Mouse (Mus musculus): ENCODE measurements around the gene Cd86. TPM values are rescaled to one million over a fixed set of nuclear protein-coding genes. Genes with fewer than 3 reads are reported as not detected.
A peak's percentile ranks its signal among the peaks of the same experiment; 100 is the strongest.

Cd86 gene
- polyA plus RNA-seq, 1 experiment, result 15.3 TPM

- Histone ChIP-seq H3K27ac (ENCODE audit: insufficient read depth, low read length) (no peak overlapping the region), H3K36me3 (ENCODE audit: control insufficient read depth, insufficient read depth, low read length) (no peaks in the 10 kb centered on the region), H3K4me3 (ENCODE audit: extremely low read depth, insufficient read depth, insufficient read length) (no peak overlapping the region), H3K4me1 (ENCODE audit: control insufficient read depth, insufficient read depth, insufficient read length) (peaks cover 7% of the 10 kb centered on the region; the same call in 1 of the 2 replicates), H3K27me3 (ENCODE audit: control insufficient read depth, insufficient read depth, low read length) (no peaks in the 10 kb centered on the region)
- no peak for DNase-seq (ENCODE audit: low read depth in 1 of 2, low spot score in 2 of 2)
- WGBS, result 48% methylated on average over 8 of the region's 8 CpGs
- TF ChIP-seq POLR2A (IDR thresholded peaks at IDR 0.05; ENCODE audit: low read depth, low read length) (no peak), CTCF (IDR thresholded peaks at IDR 0.05; ENCODE audit: extremely low read depth, insufficient read depth, insufficient read length, insufficient replicate concordance) (no peak)
Measured at GRCm38 (mm10) chr16:36697331-36697730, 31.4 kb upstream of the Cd86 start.

GRCm38 (mm10) chr16:36694798-36695290 is 29.0 kb upstream of the Cd86 start:
- no peak for TF ChIP-seq POLR2A (IDR thresholded peaks at IDR 0.05; ENCODE audit: low read depth, low read length)
- no peak for TF ChIP-seq CTCF (IDR thresholded peaks at IDR 0.05; ENCODE audit: extremely low read depth, insufficient read depth, insufficient read length, insufficient replicate concordance)
- Histone ChIP-seq H3K27ac (ENCODE audit: insufficient read depth, low read length) (no peak overlapping the region), H3K4me1 (ENCODE audit: control insufficient read depth, insufficient read depth, insufficient read length) (peaks cover 7% of the 10 kb centered on the region; the same call in 1 of the 2 replicates), H3K4me3 (ENCODE audit: extremely low read depth, insufficient read depth, insufficient read length) (no peak overlapping the region), H3K36me3 (ENCODE audit: control insufficient read depth, insufficient read depth, low read length) (no peaks in the 10 kb centered on the region), H3K27me3 (ENCODE audit: control insufficient read depth, insufficient read depth, low read length) (no peaks in the 10 kb centered on the region)
- WGBS, result 91% methylated on average over 9 of the region's 9 CpGs
- DNase-seq (ENCODE audit: low read depth in 1 of 2, low spot score in 2 of 2), result no peak

DNA sequence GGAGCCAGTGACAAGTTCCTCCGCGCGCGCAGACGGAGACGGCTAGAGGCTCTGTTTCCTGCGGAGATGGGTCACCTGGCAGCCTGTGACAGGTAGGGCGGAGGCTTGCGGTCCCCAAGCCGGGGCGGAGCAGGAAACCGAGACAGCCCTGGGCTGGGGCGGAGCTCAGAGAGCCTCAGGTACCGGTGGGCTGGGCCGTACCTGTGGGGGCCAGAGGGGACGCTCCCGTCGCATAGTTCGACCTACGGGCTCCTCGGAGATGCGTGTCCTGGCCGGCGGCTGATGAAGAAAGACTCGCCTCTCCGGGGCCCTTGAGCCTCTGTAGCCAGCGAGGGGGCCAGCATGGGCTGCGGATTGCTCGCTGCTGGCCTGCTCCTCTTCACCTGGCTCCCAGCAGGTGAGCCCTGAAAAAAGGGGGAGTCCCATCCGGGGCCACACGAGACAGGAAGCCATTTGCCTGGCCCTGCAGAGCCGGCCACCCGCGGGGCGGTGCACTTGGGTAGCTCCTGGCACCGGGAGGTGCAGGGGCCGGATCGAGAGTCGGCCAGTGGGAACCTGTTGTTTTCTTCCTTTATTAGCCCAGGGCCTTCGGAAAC is 28.0 kb upstream of the Cd86 start, which contains the start of gene Ildr1:
Gene Ildr1, plus strand, starts transcription at position 161 of the 596 bp plus-strand sequence.
- DNase-seq (ENCODE audit: low read depth in 1 of 2, low spot score in 2 of 2), result peak; percentile 64 to 69
- peaks cover 7% of the 10 kb centered on the region; the same call in 1 of the 2 replicates for H3K4me1 ChIP-seq (ENCODE audit: control insufficient read depth, insufficient read depth, insufficient read length)
- no peaks in the 10 kb centered on the region for H3K36me3 ChIP-seq (ENCODE audit: control insufficient read depth, insufficient read depth, low read length)
- TF ChIP-seq CTCF (IDR thresholded peaks at IDR 0.05; ENCODE audit: extremely low read depth, insufficient read depth, insufficient read length, insufficient replicate concordance) (no peak), POLR2A (IDR thresholded peaks at IDR 0.05; ENCODE audit: low read depth, low read length) (no peak)
- no peaks in the 10 kb centered on the region for H3K27me3 ChIP-seq (ENCODE audit: control insufficient read depth, insufficient read depth, low read length)
- H3K4me3 ChIP-seq (ENCODE audit: extremely low read depth, insufficient read depth, insufficient read length), result peak within 1 kb of the TSS; percentile 54; the same call in 1 of the 2 replicates
- WGBS, result 5% methylated on average over 40 of the region's 40 CpGs
- no peak within 1 kb of the TSS for H3K27ac ChIP-seq (ENCODE audit: insufficient read depth, low read length)

GRCm38 (mm10) chr16:36691484-36691883 is 25.6 kb upstream of the Cd86 start:
- H3K4me1 ChIP-seq (ENCODE audit: control insufficient read depth, insufficient read depth, insufficient read length), result peaks cover 7% of the 10 kb centered on the region; the same call in 1 of the 2 replicates
- H3K27ac ChIP-seq (ENCODE audit: insufficient read depth, low read length), result no peak overlapping the region
- H3K27me3 ChIP-seq (ENCODE audit: control insufficient read depth, insufficient read depth, low read length), result no peaks in the 10 kb centered on the region
- 90% methylated on average over 3 of the region's 3 CpGs for WGBS
- TF ChIP-seq CTCF (IDR thresholded peaks at IDR 0.05; ENCODE audit: extremely low read depth, insufficient read depth, insufficient read length, insufficient replicate concordance) (no peak), POLR2A (IDR thresholded peaks at IDR 0.05; ENCODE audit: low read depth, low read length) (no peak)
- H3K36me3 ChIP-seq (ENCODE audit: control insufficient read depth, insufficient read depth, low read length), result no peaks in the 10 kb centered on the region
- H3K4me3 ChIP-seq (ENCODE audit: extremely low read depth, insufficient read depth, insufficient read length), result no peak overlapping the region
- DNase-seq (ENCODE audit: low read depth in 1 of 2, low spot score in 2 of 2), result no peak

- no peak overlapping the region for H3K27ac ChIP-seq (ENCODE audit: insufficient read depth, low read length)
- H3K4me1 ChIP-seq (ENCODE audit: control insufficient read depth, insufficient read depth, insufficient read length), result peaks cover 4% of the 10 kb centered on the region; the same call in 1 of the 2 replicates
- DNase-seq (ENCODE audit: low read depth in 1 of 2, low spot score in 2 of 2), result no peak
- H3K36me3 ChIP-seq (ENCODE audit: control insufficient read depth, insufficient read depth, low read length), result no peaks in the 10 kb centered on the region
- no peak for TF ChIP-seq CTCF (IDR thresholded peaks at IDR 0.05; ENCODE audit: extremely low read depth, insufficient read depth, insufficient read length, insufficient replicate concordance)
- TF ChIP-seq POLR2A (IDR thresholded peaks at IDR 0.05; ENCODE audit: low read depth, low read length), result no peak
- no peaks in the 10 kb centered on the region for H3K27me3 ChIP-seq (ENCODE audit: control insufficient read depth, insufficient read depth, low read length)
- no peak overlapping the region for H3K4me3 ChIP-seq (ENCODE audit: extremely low read depth, insufficient read depth, insufficient read length)
- WGBS, result 97% methylated on average over 2 of the region's 2 CpGs
Measured at GRCm38 (mm10) chr16:36688076-36688475, 22.2 kb upstream of the Cd86 start.

- 60% methylated on average over 6 of the region's 6 CpGs for WGBS
- Histone ChIP-seq H3K4me1 (ENCODE audit: control insufficient read depth, insufficient read depth, insufficient read length) (peaks cover 4% of the 10 kb centered on the region; the same call in 1 of the 2 replicates), H3K27ac (ENCODE audit: insufficient read depth, low read length) (no peak overlapping the region; the same call in 1 of the 2 replicates), H3K36me3 (ENCODE audit: control insufficient read depth, insufficient read depth, low read length) (no peaks in the 10 kb centered on the region), H3K27me3 (ENCODE audit: control insufficient read depth, insufficient read depth, low read length) (no peaks in the 10 kb centered on the region), H3K4me3 (ENCODE audit: extremely low read depth, insufficient read depth, insufficient read length) (no peak overlapping the region)
- no peak for DNase-seq (ENCODE audit: low read depth in 1 of 2, low spot score in 2 of 2)
- TF ChIP-seq CTCF (IDR thresholded peaks at IDR 0.05; ENCODE audit: extremely low read depth, insufficient read depth, insufficient read length, insufficient replicate concordance) (no peak), POLR2A (IDR thresholded peaks at IDR 0.05; ENCODE audit: low read depth, low read length) (no peak)
Measured at GRCm38 (mm10) chr16:36684325-36684918, 18.5 kb upstream of the Cd86 start.

Data from spleen, adult 2 months (tissue).